Mouse (Mus musculus): Measurements from ENCODE around the gene Fbxw2.
A peak's percentile ranks its signal among the peaks of the same experiment; 100 is the strongest.
"Not testable (repeated sequence)": the region's sequence is repeated elsewhere in the genome, so short reads cannot be mapped to it uniquely, and the experiment has no call there.

Gene Fbxw2

DNA sequence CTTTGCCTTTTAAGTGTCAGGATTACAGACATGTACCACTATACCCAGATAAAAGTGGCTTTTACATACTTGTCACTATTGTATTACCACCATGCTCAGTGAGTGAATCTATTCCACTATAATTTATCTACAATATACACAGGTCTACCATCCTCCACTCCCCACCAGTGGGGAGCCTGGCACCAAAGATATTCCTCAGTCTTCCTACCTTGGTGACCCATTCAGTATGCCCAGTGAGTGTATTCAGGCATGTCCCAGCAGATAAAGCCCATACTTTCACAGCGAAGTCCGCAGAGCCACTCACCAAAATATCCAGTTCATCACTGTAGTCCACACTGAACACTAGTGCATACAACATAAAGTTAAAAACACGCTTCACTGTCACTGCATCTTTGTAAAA, 15.3 kb downstream of the Fbxw2 start:
- DNase-seq, result no peak

GRCm38 (mm10) chr2:34809568-34809967, 16.5 kb downstream of the Fbxw2 start:
- no peak for DNase-seq

GRCm38 (mm10) chr2:34808057-34808456, 18.1 kb downstream of the Fbxw2 start:
- no peak for DNase-seq

GRCm38 (mm10) chr2:34805364-34805950, 20.7 kb downstream of the Fbxw2 start:
- DNase-seq, result no peak

DNA sequence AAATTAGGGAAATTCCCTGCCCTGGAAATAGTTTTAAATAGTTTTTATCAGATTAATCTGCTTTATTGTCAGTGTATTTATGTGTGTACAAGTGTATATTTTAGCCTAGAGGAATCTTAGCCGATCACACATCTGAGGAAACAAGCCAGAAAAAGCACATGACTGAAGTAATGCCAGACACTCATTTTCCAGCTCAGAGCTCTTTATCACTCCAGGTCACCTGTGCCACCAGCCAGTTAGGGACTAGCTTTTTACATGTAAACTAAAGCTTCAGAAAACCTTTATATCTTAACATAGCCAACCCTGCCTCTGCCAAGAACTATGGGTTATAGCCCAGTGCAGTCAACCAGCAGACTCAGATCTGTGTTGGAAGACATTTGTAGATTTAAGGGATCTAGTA, 21.3 kb downstream of the Fbxw2 start:
- no peak for DNase-seq

- DNase-seq, result no peak
These were observed 21.9 kb downstream of the Fbxw2 start for GRCm38 (mm10) chr2:34804172-34804571.

GRCm38 (mm10) chr2:34803746-34804145, 22.4 kb downstream of the Fbxw2 start:
- no peak for DNase-seq

- DNase-seq, result peak; percentile 22
These were observed 23.4 kb downstream of the Fbxw2 start for GRCm38 (mm10) chr2:34802565-34803245.

DNA sequence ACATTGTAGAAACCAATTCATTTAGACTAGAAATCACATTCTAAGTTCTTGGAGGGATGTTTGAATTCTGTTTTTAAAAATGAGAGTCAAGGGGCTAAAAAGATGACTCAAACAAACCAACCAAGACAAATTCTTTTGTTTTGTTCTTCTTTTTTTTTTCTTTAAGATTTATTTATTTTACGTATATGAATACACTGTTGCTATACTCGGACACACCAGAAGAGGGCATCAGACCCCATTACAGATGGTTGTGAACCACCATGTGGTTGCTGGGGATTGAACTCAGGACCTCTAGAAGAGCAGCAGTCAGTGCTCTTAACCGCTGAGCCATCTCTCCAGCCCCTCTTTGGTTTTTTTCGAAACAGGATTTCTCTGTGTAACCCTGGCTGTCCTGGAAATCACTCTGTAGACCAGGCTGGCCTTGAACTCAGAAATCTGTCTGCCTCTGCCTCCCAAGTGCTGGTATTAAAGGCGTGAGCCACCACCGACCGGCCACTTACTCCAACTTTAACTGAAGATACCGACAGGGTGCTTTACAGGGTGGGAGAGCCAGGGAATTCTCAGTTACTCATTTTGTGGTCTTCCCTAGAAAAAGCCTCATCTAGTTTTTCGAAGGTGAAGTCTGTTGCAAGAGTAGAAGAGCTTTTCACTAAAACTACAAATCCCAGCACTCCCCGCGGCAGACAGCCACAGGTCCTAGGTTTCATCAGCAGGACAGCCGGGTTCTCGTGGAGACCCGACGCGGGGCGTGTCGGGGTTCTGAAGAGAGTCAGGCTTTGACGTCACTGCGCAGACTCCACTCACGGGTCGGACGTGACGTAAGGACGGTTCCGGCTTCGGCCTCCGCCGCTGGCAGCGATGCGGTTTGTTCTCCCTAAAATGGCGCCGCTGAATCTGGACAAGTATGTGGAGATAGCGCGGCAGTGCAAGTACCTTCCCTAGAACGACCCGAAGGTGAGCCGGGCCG, 24.3 kb downstream of the Fbxw2 start:
- peak; percentile 97 for DNase-seq

DNA sequence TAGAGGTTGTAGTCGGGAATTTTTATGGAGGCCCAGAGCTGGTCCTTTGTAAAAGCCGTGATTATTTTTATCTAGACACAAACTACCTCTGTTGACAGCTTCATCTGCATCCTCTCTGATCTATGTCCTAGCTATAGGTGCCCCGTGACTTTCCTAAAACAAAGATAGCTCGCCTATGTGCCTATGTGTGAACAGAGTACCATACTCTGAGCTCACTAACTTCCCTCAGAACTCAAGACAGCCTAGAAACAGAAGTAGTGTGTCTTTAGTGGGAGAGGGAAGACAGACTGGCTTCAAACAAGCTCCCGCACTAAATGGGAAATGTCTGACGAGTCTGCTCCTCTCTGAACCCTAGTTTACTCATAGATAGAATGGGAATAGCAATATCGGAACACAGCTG, 25.7 kb downstream of the Fbxw2 start:
- DNase-seq, result no peak

DNA sequence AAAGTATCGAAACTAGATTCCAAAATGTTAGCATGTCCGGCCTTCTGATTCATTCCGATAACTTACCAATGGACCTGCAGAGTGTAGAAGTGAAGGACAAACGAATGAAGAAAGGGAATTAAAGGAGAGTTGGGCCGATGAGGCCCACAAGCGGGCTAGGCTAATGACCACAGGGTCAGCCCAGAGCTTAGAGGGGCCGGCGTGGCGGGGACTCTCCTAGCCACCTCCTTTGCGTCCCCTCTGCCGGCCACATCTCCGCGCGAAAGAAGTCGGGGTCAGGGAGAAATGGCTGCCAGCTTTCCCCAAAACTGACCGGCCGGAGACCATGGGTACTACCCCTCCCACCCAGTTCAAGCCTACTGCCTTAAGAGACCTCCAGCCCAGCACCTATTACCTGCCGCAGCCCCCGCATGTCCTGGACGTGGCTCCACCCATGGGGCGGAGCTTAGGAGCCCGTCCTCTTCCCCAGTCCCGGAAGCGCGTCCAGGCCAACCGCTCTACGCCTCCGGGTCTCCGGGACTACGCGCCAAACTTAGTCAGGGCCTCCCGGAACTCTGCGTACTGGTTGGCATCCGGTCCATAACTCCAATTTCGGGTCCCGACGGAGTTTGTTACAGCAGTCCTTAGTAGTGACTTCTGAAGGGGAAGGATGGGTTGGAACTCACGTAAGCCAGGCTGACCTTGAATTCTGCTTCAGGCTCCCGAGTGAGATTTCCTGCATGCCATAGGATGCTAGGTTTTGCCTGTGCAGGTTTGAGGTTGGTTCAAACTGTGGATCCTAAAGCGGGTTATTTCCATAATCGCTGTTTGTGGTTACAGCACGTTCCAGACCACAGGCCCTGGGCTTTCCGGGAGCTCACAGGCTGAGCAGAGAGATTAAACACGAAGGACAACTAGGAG, 26.5 kb downstream of the Fbxw2 start, which contains the start of gene Rabepk:
TSS of gene Rabepk (minus strand) at position 556 of the 900 bp plus-strand sequence.
- peak; percentile 88 for DNase-seq

DNA sequence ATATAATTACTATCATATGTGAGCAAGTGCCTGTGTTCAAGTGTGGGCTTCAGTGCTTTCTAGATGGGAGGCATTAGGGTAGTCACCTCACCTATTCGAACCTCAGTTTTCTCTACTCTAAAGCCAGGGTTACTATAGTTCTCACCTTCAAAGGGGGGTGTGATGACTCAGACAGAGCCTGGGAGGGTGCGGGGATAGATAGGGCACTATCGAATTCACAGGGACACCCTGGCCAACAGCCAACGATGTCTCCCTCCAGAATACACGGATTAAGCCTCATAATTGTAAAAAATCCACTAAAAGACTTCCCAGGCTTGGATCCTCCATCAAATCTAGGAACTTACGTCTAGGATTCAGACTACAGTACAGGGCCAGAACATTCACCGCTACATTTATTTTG, 30.7 kb downstream of the Fbxw2 start:
- DNase-seq, result no peak

- no peak for DNase-seq
These were observed 31.6 kb downstream of the Fbxw2 start for GRCm38 (mm10) chr2:34794511-34794910.

GRCm38 (mm10) chr2:34792543-34792942, 33.6 kb downstream of the Fbxw2 start:
- DNase-seq, result not testable (repeated sequence)

DNA sequence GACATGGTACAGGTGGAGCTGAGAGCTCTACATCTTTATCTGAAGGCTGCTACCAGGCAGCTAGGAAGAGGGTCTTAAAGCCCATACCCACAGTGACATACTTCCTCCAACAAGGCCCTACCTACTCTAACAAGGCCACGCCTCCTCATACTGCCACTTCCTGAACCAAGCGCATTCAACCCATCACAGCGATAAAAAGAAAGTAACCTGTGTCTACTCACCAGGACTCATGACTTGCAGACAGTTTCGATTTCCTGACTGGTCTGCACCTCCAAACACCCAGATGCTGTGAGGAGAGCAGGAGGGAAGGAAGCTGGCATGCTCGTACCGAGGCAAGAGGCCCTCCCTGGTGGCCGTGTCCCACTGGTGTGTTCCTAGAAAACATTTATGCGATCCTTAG, 35.8 kb downstream of the Fbxw2 start:
- DNase-seq, result no peak

GRCm38 (mm10) chr2:34784085-34784484, 42.0 kb downstream of the Fbxw2 start:
- peak; percentile 62 for DNase-seq

GRCm38 (mm10) chr2:34783064-34784020, 42.8 kb downstream of the Fbxw2 start:
- DNase-seq, result no peak

DNA sequence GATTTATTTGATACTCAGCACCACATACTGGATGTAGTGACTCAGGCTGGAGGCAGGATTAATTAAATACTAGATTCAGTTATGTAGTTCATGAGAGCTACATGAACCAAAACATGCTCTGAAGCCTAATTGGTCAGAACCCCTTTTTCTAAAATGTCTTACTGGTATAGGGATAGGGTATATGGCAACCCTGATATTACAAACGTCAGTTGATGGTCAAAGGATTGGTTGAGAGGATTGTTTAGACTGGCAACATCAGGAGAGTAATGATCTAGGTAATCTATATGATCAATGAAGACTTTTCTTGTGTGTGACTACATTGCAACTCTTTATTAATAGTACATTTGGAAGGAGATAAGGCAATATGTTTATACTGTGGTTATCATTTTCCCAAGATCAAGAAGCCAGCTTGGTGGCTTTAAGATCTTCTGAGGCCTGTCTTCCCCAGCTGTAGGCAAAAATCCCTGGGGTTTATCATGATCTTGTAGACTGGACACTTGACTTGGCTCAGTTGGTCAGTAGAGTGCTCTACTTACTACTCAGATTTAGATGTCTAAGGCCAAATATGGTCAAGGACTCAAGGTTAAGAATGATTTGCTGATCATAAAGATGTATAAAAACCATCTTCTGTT, 48.8 kb downstream of the Fbxw2 start:
- DNase-seq, result no peak

DNA sequence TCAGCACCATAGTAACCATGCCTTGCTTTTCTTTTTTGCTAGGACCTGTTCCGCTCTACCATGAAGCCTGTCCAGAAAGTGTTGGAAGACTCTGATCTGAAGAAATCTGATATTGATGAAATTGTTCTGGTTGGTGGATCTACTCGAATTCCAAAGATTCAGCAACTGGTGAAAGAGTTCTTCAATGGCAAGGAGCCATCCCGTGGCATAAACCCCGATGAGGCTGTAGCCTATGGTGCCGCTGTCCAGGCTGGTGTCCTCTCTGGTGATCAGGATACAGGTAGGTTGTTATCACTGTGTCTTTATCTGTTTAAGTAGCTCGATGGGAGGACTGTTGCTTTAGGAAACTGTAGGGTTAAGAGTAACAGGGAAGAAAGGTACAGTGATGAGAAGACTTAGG, 51.6 kb downstream of the Fbxw2 start:
- no peak for DNase-seq

GRCm38 (mm10) chr2:34773673-34774072, 52.4 kb downstream of the Fbxw2 start:
- DNase-seq, result no peak
